Mouse (Mus musculus) layer of hippocampus, postnatal 14 days (tissue): ENCODE measurements around the gene Lin7c. TPM values are rescaled to one million over a fixed set of nuclear protein-coding genes. Genes with fewer than 3 reads are reported as not detected.

Source experiments
- DNase-seq, 2 experiments: peaks; one replicate each; pipeline ENCODE4 v3.0.0; 2021 to 2022; ENCODE audit warnings: low spot score in 2 of 2, mixed read lengths in 1 of 2
- total RNA-seq, 2 experiments: library from RNA; stranded (reverse); gene quantifications; 2 replicates each; pipeline ENCODE4 v1.2.3; 2021

The Lin7c gene
- total RNA-seq, 2 experiments from 2014 or later: 109 to 116 TPM

GRCm38 (mm10) chr2:109936410-109936755 is 45.7 kb downstream of the Lin7c start:
- DNase-seq: no peak

GRCm38 (mm10) chr2:109941973-109942444 is 51.4 kb downstream of the Lin7c start:
- no peak for DNase-seq

DNA sequence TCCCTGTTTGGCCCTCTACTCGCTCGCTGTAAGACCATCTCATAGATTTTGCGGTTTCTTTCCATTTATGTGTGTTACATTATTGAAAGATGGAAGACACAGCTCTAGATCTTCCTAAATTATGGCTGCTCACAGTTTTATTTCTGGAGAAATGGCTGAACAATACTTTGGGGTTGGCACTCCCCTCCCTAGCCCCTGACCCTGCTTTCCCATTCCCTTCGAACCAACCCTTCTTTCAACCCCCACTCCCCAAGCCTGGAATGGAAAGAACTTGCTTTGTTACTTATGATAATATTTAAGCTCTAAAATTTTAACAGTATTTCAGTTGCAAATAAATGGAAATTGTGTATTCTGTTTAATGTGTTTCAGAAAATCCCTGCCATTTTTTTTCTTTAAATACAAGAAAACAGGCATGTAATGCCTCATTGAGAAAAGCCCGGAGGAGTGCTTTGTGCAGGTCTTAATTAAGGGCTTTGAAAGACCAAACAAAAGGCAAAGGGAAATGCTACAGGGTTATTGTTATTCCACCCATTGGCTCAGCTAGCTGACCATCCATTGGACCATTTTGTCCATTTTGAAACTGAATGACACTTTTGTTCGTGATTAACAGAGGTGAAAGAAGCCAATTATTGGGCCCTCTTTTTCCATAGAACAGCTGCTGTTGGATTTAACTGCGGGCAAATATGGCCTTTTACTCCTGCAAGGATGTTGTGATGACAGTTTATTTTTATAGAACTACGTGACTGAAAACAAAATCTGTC is 52.3 kb downstream of the Lin7c start:
- DNase-seq: no peak

- no peak for DNase-seq
Measured at GRCm38 (mm10) chr2:109944995-109945394, 54.3 kb downstream of the Lin7c start.

DNA sequence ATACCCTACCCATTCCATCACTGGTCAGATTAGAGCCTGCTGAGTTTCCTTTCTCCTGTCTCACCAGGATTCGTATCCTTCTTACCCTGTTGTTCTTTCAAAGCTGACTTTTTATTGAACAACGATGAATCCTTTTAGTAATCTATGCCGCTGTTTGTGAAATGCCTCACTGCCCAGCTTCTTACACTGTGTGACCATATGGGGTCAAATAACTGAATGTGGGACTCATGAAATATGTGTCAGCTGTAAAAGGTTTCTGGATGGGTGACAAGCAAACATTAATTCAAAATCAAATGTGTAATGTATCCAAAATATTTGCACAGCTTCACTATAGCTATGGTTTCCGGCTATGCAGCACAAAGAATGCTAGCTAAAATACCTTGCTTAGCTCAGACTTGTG is 54.9 kb downstream of the Lin7c start:
- DNase-seq: no peak

- DNase-seq: no peak
Measured at GRCm38 (mm10) chr2:109946426-109946825, 55.8 kb downstream of the Lin7c start.

- no peak for DNase-seq
Measured at GRCm38 (mm10) chr2:109949519-109949918, 58.9 kb downstream of the Lin7c start.

DNA sequence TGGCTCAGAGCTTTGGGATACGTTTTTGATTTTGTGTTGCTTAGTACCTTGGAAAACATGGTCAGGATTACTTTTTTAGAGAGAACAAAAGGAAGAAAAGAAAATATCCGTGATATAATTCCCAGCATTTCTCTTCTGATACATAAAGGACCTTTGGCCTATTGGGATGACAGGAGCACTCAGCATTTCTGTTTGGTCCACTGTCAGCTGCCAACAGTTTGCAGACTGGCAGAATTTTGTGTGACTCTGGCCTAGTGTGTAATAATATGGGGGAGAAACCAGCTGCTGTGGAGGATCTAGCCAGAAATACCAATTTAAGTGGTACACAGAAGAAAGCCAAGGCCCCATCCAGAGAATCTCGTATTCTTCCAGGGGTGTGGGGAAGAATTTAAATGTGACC is 59.7 kb downstream of the Lin7c start:
- no peak for DNase-seq

Other genes starting within 250 kb of the Lin7c start
- gene Bdnf, start 216.2 kb upstream of the Lin7c start, total RNA-seq: 10 to 100 TPM; 34.2 TPM
- 10 to 100 TPM; 26.0 to 26.7 TPM for gene Lgr4, start 26.8 kb downstream of the Lin7c start, total RNA-seq
- gene Ccdc34, start 127.0 kb downstream of the Lin7c start, total RNA-seq: 10 to 100 TPM; 22.4 to 24.7 TPM